Mouse (Mus musculus) embryonic facial prominence, embryonic 10.5 days (tissue): Measurements from ENCODE around the gene Olfr157. TPM values are rescaled to one million over a fixed set of nuclear protein-coding genes. Genes with fewer than 3 reads are reported as not detected.

ENCODE experiments used
- polyA plus RNA-seq: library from polyadenylated mRNA; unstranded; fragments of >200 nt; fragmentation: Nextera tagmentation; extraction: Ambion mirVana; gene quantifications from 2 replicates; pipeline ENCODE4 v1.2.1, GENCODE M21; 2016

The Olfr157 gene
- polyA plus RNA-seq, 1 experiment from 2014 or later, result not detected

Other genes starting within 250 kb of the Olfr157 start
- 12.5 and 16.7 TPM in 2 replicates for gene Npr2, start 208.3 kb downstream of the Olfr157 start, polyA plus RNA-seq
- gene Spag8, start 186.6 kb downstream of the Olfr157 start, polyA plus RNA-seq, result 1.8 and 2.0 TPM in 2 replicates
- gene Hint2, start 183.7 kb downstream of the Olfr157 start, polyA plus RNA-seq, result 71.7 and 72.8 TPM in 2 replicates
- 4.0 and 5.1 TPM in 2 replicates for gene Tmem8b, start 171.2 kb downstream of the Olfr157 start, polyA plus RNA-seq
- 1.4 and 1.7 TPM in 2 replicates for gene Fam221b, start 171.1 kb downstream of the Olfr157 start, polyA plus RNA-seq
- gene Olfr70, start 139.4 kb downstream of the Olfr157 start, polyA plus RNA-seq, result 0.07 TPM in 1 of 2 replicates, not detected in the other
- not detected in 2 replicates for gene Olfr71, start 129.9 kb downstream of the Olfr157 start, polyA plus RNA-seq
- 0.14 TPM in 1 of 2 replicates, not detected in the other for gene Hrct1, start 113.0 kb downstream of the Olfr157 start, polyA plus RNA-seq
- 0.06 TPM in 1 of 2 replicates, not detected in the other for gene Spaar, start 110.2 kb downstream of the Olfr157 start, polyA plus RNA-seq
- gene Olfr159, start 69.2 kb downstream of the Olfr157 start, polyA plus RNA-seq, result not detected in 2 replicates
- not detected in 2 replicates for gene Olfr156, start 16.3 kb downstream of the Olfr157 start, polyA plus RNA-seq
- not detected in 2 replicates for gene Olfr155, start 11.4 kb upstream of the Olfr157 start, polyA plus RNA-seq
- 17.4 and 19.3 TPM in 2 replicates for gene Reck, start 35.3 kb upstream of the Olfr157 start, polyA plus RNA-seq
- gene Glipr2, start 117.2 kb upstream of the Olfr157 start, polyA plus RNA-seq, result 55.8 and 75.8 TPM in 2 replicates
- not detected in 2 replicates for gene Ccin, start 143.3 kb upstream of the Olfr157 start, polyA plus RNA-seq
- gene Clta, start 164.3 kb upstream of the Olfr157 start, polyA plus RNA-seq, result 212 and 222 TPM in 2 replicates
- gene Gne, start 244.0 kb upstream of the Olfr157 start, polyA plus RNA-seq, result 20.5 and 20.8 TPM in 2 replicates